Mouse (Mus musculus): ENCODE results near the gene Mpp1. TPM values are rescaled to one million over a fixed set of nuclear protein-coding genes. Genes with fewer than 3 reads are reported as not detected.
"Not testable (repeated sequence)": the region's sequence is repeated elsewhere in the genome, so short reads cannot be mapped to it uniquely, and the experiment has no call there.

Mpp1 gene
- 103 and 272 TPM in 2 replicates for polyA plus RNA-seq (2012; rRNA removed)

GRCm38 (mm10) chrX:75130467-75131160 lies at the start of gene Mpp1:
Gene Mpp1 (minus strand): TSS chrX:75131016.
- peak; percentile 39 for DNase-seq (ENCODE audit: low read depth, low spot score)
- WGBS: 30% methylated on average over 36 of the region's 36 CpGs

- 67% methylated on average over 1 of the region's 1 CpGs for WGBS
- DNase-seq (ENCODE audit: low read depth, low spot score): no peak
These were observed 32.9 kb upstream of the Mpp1 start, which contains the start of gene Smim9 for GRCm38 (mm10) chrX:75163670-75164069. Gene Smim9 (minus strand): TSS chrX:75163770.

GRCm38 (mm10) chrX:75155576-75156243 lies 24.9 kb upstream of the Mpp1 start:
- WGBS: 20% methylated on average over 42 of the region's 49 CpGs
- DNase-seq (ENCODE audit: low read depth, low spot score): no peak

- 30% methylated on average over 1 of the region's 1 CpGs for WGBS
- DNase-seq (ENCODE audit: low read depth, low spot score): no peak
These were observed 21.4 kb upstream of the Mpp1 start for GRCm38 (mm10) chrX:75152249-75152648.

GRCm38 (mm10) chrX:75150304-75150703 lies 19.5 kb upstream of the Mpp1 start:
- 86% methylated on average over 2 of the region's 2 CpGs for WGBS
- DNase-seq (ENCODE audit: low read depth, low spot score): no peak

- 70% methylated on average over 4 of the region's 4 CpGs for WGBS
- DNase-seq (ENCODE audit: low read depth, low spot score): no peak
These were observed 17.6 kb upstream of the Mpp1 start for GRCm38 (mm10) chrX:75148414-75148813.

- WGBS: 35% methylated on average over 23 of the region's 42 CpGs
- DNase-seq (ENCODE audit: low read depth, low spot score): not testable (repeated sequence)
These were observed 12.3 kb upstream of the Mpp1 start for GRCm38 (mm10) chrX:75143124-75143555.

- DNase-seq (ENCODE audit: low read depth, low spot score): no peak
- WGBS: 97% methylated on average over 2 of the region's 2 CpGs
These were observed 7.4 kb upstream of the Mpp1 start for GRCm38 (mm10) chrX:75138182-75138581.

GRCm38 (mm10) chrX:75137729-75138128 lies 6.9 kb upstream of the Mpp1 start:
- DNase-seq (ENCODE audit: low read depth, low spot score): no peak
- WGBS: 73% methylated on average over 2 of the region's 2 CpGs

GRCm38 (mm10) chrX:75136938-75137337 lies 6.1 kb upstream of the Mpp1 start:
- peak; percentile 60 for DNase-seq (ENCODE audit: low read depth, low spot score)

GRCm38 (mm10) chrX:75129474-75129873 lies 1.3 kb downstream of the Mpp1 start:
- WGBS: 70% methylated on average over 2 of the region's 2 CpGs
- no peak for DNase-seq (ENCODE audit: low read depth, low spot score)

GRCm38 (mm10) chrX:75128333-75128980 lies 2.4 kb downstream of the Mpp1 start:
- no peak for DNase-seq (ENCODE audit: low read depth, low spot score)

- DNase-seq (ENCODE audit: low read depth, low spot score): no peak
These were observed 3.9 kb downstream of the Mpp1 start for GRCm38 (mm10) chrX:75126893-75127292.

GRCm38 (mm10) chrX:75125606-75126005 lies 5.2 kb downstream of the Mpp1 start:
- 70% methylated on average over 3 of the region's 3 CpGs for WGBS
- no peak for DNase-seq (ENCODE audit: low read depth, low spot score)

- DNase-seq (ENCODE audit: low read depth, low spot score): no peak
These were observed 15.3 kb downstream of the Mpp1 start for GRCm38 (mm10) chrX:75115550-75115949.

- DNase-seq (ENCODE audit: low read depth, low spot score): no peak
- WGBS: 86% methylated on average over 6 of the region's 6 CpGs
These were observed 28.5 kb downstream of the Mpp1 start for GRCm38 (mm10) chrX:75102293-75102692.

GRCm38 (mm10) chrX:75098799-75099198 lies 32.0 kb downstream of the Mpp1 start:
- WGBS: 86% methylated on average over 8 of the region's 8 CpGs
- DNase-seq (ENCODE audit: low read depth, low spot score): no peak

GRCm38 (mm10) chrX:75096163-75096770 lies 34.5 kb downstream of the Mpp1 start:
- WGBS: 12% methylated on average over 23 of the region's 23 CpGs
- DNase-seq (ENCODE audit: low read depth, low spot score): no peak

- 13% methylated on average over 29 of the region's 29 CpGs for WGBS
- peak; percentile 58 for DNase-seq (ENCODE audit: low read depth, low spot score)
These were observed 35.2 kb downstream of the Mpp1 start, which contains the start of gene Dkc1 for GRCm38 (mm10) chrX:75095369-75096162. Gene Dkc1 (plus strand): TSS chrX:75095854.

GRCm38 (mm10) chrX:75085654-75086053 lies 45.2 kb downstream of the Mpp1 start:
- WGBS: 17% methylated on average over 1 of the region's 1 CpGs
- no peak for DNase-seq (ENCODE audit: low read depth, low spot score)
